Mouse (Mus musculus): ENCODE measurements around the gene Ulk4.

GRCm38 (mm10) chr9:121112131-121112530, 164.9 kb downstream of the Ulk4 start:
- TF ChIP-seq POLR2A (IDR thresholded peaks at IDR 0.05; ENCODE audit: control insufficient read depth, extremely low read depth, insufficient read depth, low read length, poor library complexity), result no peak
- TF ChIP-seq CTCF (IDR thresholded peaks at IDR 0.05; ENCODE audit: borderline replicate concordance, control insufficient read depth, extremely low read depth, insufficient read depth, low read length, poor library complexity), result no peak

Measured in thymus, adult 2 months (tissue).